Mouse (Mus musculus) heart, postnatal 0 days (tissue): ENCODE results near the gene Atp2b4. TPM values are rescaled to one million over a fixed set of nuclear protein-coding genes. Genes with fewer than 3 reads are reported as not detected.

Experiments used
- ATAC-seq: fragments of 200-750 bp; cut with Nextera tagmentation; 2 replicates; pipeline ENCODE4 v1.8.0; 2017; ENCODE audit warnings: low read depth, moderate number of reproducible peaks, moderate library complexity; ENCODE audit not compliant: insufficient read depth
- DNase-seq: peaks from one replicate; pipeline ENCODE4 v3.0.0-alpha.2; 2016; ENCODE audit warnings: low spot score
- H3K27ac ChIP-seq: fragments of 300-500 bp; sonication (generic); 2 replicates; pipeline ENCODE4 v1.5.1; 2014; ENCODE audit warnings: low read depth, mild to moderate bottlenecking
- H3K27me3 ChIP-seq: fragments of 300-500 bp; sonication (generic); 2 replicates; pipeline ENCODE4 v1.6.1; 2014; ENCODE audit warnings: low read length, mixed read lengths; ENCODE audit not compliant: control insufficient read depth, insufficient read depth
- H3K36me3 ChIP-seq: fragments of 300-500 bp; sonication (generic); replicated peaks from 2 replicates; pipeline ENCODE4 v1.6.1; 2014; ENCODE audit warnings: low read length, mixed read lengths; ENCODE audit not compliant: control insufficient read depth, insufficient read depth
- H3K4me1 ChIP-seq: fragments of 300-500 bp; sonication (generic); 2 replicates; pipeline ENCODE4 v1.6.1; 2014; ENCODE audit warnings: antibody characterized with exemption; ENCODE audit not compliant: control insufficient read depth, insufficient read depth
- H3K4me2 ChIP-seq: fragments of 300-500 bp; sonication (generic); 2 replicates; pipeline ENCODE4 v1.6.1; 2014; ENCODE audit warnings: low read depth, mild to moderate bottlenecking, low read length, moderate library complexity
- H3K4me3 ChIP-seq: fragments of 300-500 bp; sonication (generic); 2 replicates; pipeline ENCODE4 v1.5.1; 2014; ENCODE audit warnings: low read depth, low read length
- H3K9ac ChIP-seq: fragments of 300-500 bp; sonication (generic); replicated peaks from 2 replicates; pipeline ENCODE4 v1.6.1; 2014; ENCODE audit warnings: low read depth, low read length, mixed read lengths
- H3K9me3 ChIP-seq: fragments of 300-500 bp; sonication (generic); replicated peaks from 2 replicates; pipeline ENCODE4 v1.6.1; 2016; ENCODE audit warnings: low read length; ENCODE audit not compliant: control insufficient read depth
- CTCF ChIP-seq: IDR thresholded peaks from 2 replicates; pipeline ENCODE4 v1.5.1; 2016; ENCODE audit warnings: antibody characterized with exemption, control low read depth, low read depth
- EP300 ChIP-seq: IDR thresholded peaks from 2 replicates; pipeline ENCODE4 v1.6.1; 2016; ENCODE audit warnings: antibody characterized with exemption, low read depth
- WGBS: fragments of 180-500 bp; shearing (Covaris S2); extraction: QIAGEN DNeasy Blood & Tissue Kit; methylation state at CpG from one replicate; pipeline ENCODE4 v1.1.7; 2014; 5-methylcytosine and 5-hydroxymethylcytosine counted together
- polyA plus RNA-seq: library from polyadenylated mRNA; unstranded; fragments of >200 nt; fragmentation: Nextera tagmentation; extraction: Ambion mirVana; gene quantifications from 2 replicates; pipeline ENCODE4 v1.2.1, GENCODE M21; 2015
- total RNA-seq: library from RNA; depleted of rRNA; stranded (reverse); fragments of >200 nt; gene quantifications from 2 replicates; pipeline ENCODE4 v1.2.3, GENCODE M21; 2014; ENCODE audit warnings: low replicate concordance

Atp2b4 gene
- total and polyA plus RNA-seq, 2 experiments from 2014 or later = 5.0 to 34.5 TPM

GRCm38 (mm10) chr1:133661203-133661933 is 139.5 kb downstream of the Atp2b4 start, which contains the start of gene Gm38394:
Gm38394 (minus strand) TSS chr1:133661318.
- 2% methylated on average over 26 of the region's 26 CpGs for WGBS
- TF ChIP-seq EP300 (peak; percentile 51; the same call in 1 of the 2 replicates), CTCF (no peak)
- H3K4me3 ChIP-seq = peak within 1 kb of the TSS; percentile 96
- ATAC-seq (peak; percentile 99), DNase-seq (peak; percentile 99)
- H3K9me3 ChIP-seq = no peaks in the 10 kb centered on the region
- H3K27me3 ChIP-seq = no peaks in the 10 kb centered on the region
- H3K4me2 ChIP-seq = peak within 1 kb of the TSS; percentile 95
- peak within 1 kb of the TSS; percentile 90 for H3K9ac ChIP-seq
- peaks cover 24% of the 10 kb centered on the region for H3K36me3 ChIP-seq
- peaks cover 36% of the 10 kb centered on the region for H3K4me1 ChIP-seq
- peak within 1 kb of the TSS; percentile 96 for H3K27ac ChIP-seq

- H3K9ac ChIP-seq = peak within 1 kb of the TSS; percentile 90
- peaks cover 24% of the 10 kb centered on the region for H3K36me3 ChIP-seq
- DNase-seq (peak; percentile 49), ATAC-seq (peak; percentile 77)
- peaks cover 42% of the 10 kb centered on the region for H3K4me1 ChIP-seq
- peak within 1 kb of the TSS; percentile 95 for H3K4me2 ChIP-seq
- peak within 1 kb of the TSS; percentile 96 for H3K27ac ChIP-seq
- peak within 1 kb of the TSS; percentile 96 for H3K4me3 ChIP-seq
- WGBS = under 1% methylated on average over 40 of the region's 41 CpGs
- 0 out of 2 replicates have a peak, but pooled peaks have one; percentile 4 for TF ChIP-seq EP300
- TF ChIP-seq CTCF = no peak
- H3K27me3 ChIP-seq = no peaks in the 10 kb centered on the region
- H3K9me3 ChIP-seq = no peaks in the 10 kb centered on the region
These were observed 140.2 kb downstream of the Atp2b4 start, which contains the start of gene Zbed6 for GRCm38 (mm10) chr1:133660466-133661202. Zbed6 (minus strand) TSS chr1:133660885.

- TF ChIP-seq EP300 (no peak), CTCF (no peak)
- no peak overlapping the region for H3K9ac ChIP-seq
- DNase-seq = no peak
- H3K9me3 ChIP-seq = no peaks in the 10 kb centered on the region
- H3K4me1 ChIP-seq = peaks cover 42% of the 10 kb centered on the region
- H3K36me3 ChIP-seq = peaks cover 28% of the 10 kb centered on the region
- peak overlapping the region; percentile 30; the same call in 1 of the 2 replicates for H3K4me2 ChIP-seq
- WGBS = 79% methylated on average over 3 of the region's 3 CpGs
- H3K4me3 ChIP-seq = no peak overlapping the region
- no peak for ATAC-seq
- H3K27me3 ChIP-seq = no peaks in the 10 kb centered on the region
- H3K27ac ChIP-seq = no peak overlapping the region
These were observed 142.0 kb downstream of the Atp2b4 start for GRCm38 (mm10) chr1:133658878-133659277.

- Histone ChIP-seq H3K9me3 (no peaks in the 10 kb centered on the region), H3K4me3 (no peak overlapping the region), H3K9ac (no peak overlapping the region), H3K27ac (no peak overlapping the region), H3K27me3 (no peaks in the 10 kb centered on the region), H3K4me1 (peaks cover 42% of the 10 kb centered on the region), H3K36me3 (peaks cover 33% of the 10 kb centered on the region), H3K4me2 (no peak overlapping the region)
- 48% methylated on average over 5 of the region's 5 CpGs for WGBS
- DNase-seq = no peak
- TF ChIP-seq CTCF (no peak), EP300 (no peak)
- no peak for ATAC-seq
These were observed 144.0 kb downstream of the Atp2b4 start for GRCm38 (mm10) chr1:133656811-133657210.

GRCm38 (mm10) chr1:133653033-133653432 is 147.8 kb downstream of the Atp2b4 start:
- Histone ChIP-seq H3K9me3 (no peaks in the 10 kb centered on the region), H3K36me3 (peaks cover 29% of the 10 kb centered on the region), H3K27ac (no peak overlapping the region), H3K9ac (no peak overlapping the region), H3K4me2 (no peak overlapping the region), H3K27me3 (no peaks in the 10 kb centered on the region), H3K4me3 (no peak overlapping the region), H3K4me1 (peaks cover 23% of the 10 kb centered on the region)
- WGBS = 89% methylated on average over 1 of the region's 1 CpGs
- no peak for ATAC-seq
- TF ChIP-seq EP300 (no peak), CTCF (no peak)
- DNase-seq = no peak
